Mouse (Mus musculus) forelimb bud, embryonic 11.5 days (tissue): ENCODE data around the gene Rnls.
A peak's percentile ranks its signal among the peaks of the same experiment; 100 is the strongest.

ENCODE experiments used
- DNase-seq: peaks from one replicate; pipeline ENCODE4 v3.0.0-alpha.2; 2012; ENCODE audit warnings: low read depth, low spot score

The Rnls gene

GRCm38 (mm10) chr19:33264224-33264993, 127.7 kb downstream of the Rnls start:
- no peak for DNase-seq

- no peak for DNase-seq
These were observed 129.7 kb downstream of the Rnls start for GRCm38 (mm10) chr19:33262421-33262820.

- DNase-seq: no peak
These were observed 132.9 kb downstream of the Rnls start for GRCm38 (mm10) chr19:33259164-33259563.

GRCm38 (mm10) chr19:33253893-33254292, 138.2 kb downstream of the Rnls start:
- no peak for DNase-seq

GRCm38 (mm10) chr19:33252226-33252625, 139.9 kb downstream of the Rnls start:
- no peak for DNase-seq

GRCm38 (mm10) chr19:33244196-33244595, 147.9 kb downstream of the Rnls start:
- no peak for DNase-seq

GRCm38 (mm10) chr19:33240386-33240785, 151.7 kb downstream of the Rnls start:
- no peak for DNase-seq

- DNase-seq: no peak
These were observed 159.2 kb downstream of the Rnls start for GRCm38 (mm10) chr19:33232902-33233301.

- no peak for DNase-seq
These were observed 160.8 kb downstream of the Rnls start for GRCm38 (mm10) chr19:33231303-33231702.

GRCm38 (mm10) chr19:33227004-33227403, 165.1 kb downstream of the Rnls start:
- peak; percentile 84 for DNase-seq

GRCm38 (mm10) chr19:33225858-33226705, 166.0 kb downstream of the Rnls start:
- DNase-seq: no peak

- no peak for DNase-seq
These were observed 167.1 kb downstream of the Rnls start for GRCm38 (mm10) chr19:33225002-33225376.

GRCm38 (mm10) chr19:33224181-33225001, 167.7 kb downstream of the Rnls start:
- peak; percentile 39 for DNase-seq

GRCm38 (mm10) chr19:33223766-33224165, 168.3 kb downstream of the Rnls start:
- DNase-seq: no peak

- no peak for DNase-seq
These were observed 168.8 kb downstream of the Rnls start for GRCm38 (mm10) chr19:33223276-33223675.

- DNase-seq: no peak
These were observed 169.4 kb downstream of the Rnls start for GRCm38 (mm10) chr19:33222595-33223223.

- DNase-seq: no peak
These were observed 174.2 kb downstream of the Rnls start for GRCm38 (mm10) chr19:33217791-33218300.

GRCm38 (mm10) chr19:33209709-33210108, 182.4 kb downstream of the Rnls start:
- DNase-seq: no peak

GRCm38 (mm10) chr19:33207991-33208390, 184.1 kb downstream of the Rnls start:
- peak; percentile 24 for DNase-seq

- no peak for DNase-seq
These were observed 186.7 kb downstream of the Rnls start for GRCm38 (mm10) chr19:33205389-33205788.

GRCm38 (mm10) chr19:33202422-33202821, 189.7 kb downstream of the Rnls start:
- no peak for DNase-seq
